Mouse (Mus musculus): Measurements from ENCODE around the gene Rd3.

DNA sequence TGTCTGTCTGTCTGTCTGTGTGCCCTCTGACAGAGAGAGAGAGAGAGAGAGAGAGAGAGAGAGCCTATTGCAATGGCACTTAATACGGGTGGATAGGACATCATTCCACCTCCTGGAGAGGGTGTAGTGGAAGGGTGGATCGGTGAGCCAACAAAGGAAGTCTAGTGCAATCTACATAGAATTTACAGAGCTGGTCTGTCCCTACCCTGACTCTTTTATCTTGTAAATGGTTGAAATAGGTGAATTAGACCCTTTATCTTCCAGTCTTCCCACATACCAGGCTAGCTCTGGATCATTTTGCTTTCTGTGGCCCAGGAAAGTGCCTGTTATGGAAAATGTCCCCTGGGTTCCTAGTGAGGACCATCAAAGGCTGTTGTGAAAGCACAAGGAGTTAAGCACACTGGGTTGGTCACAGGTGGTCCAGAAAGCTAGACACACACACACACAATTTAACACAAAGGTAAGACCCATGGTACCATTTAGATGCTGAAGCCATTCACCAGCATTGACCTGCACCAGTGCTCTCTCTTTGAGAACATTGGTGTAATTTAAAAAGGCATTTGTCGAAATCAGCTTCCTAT lies 46.6 kb upstream of the Rd3 start:
- TF ChIP-seq EP300 (IDR thresholded peaks at IDR 0.05; ENCODE audit: low read depth) (no peak), CTCF (IDR thresholded peaks at IDR 0.05; ENCODE audit: low read depth) (no peak)

Measured in liver, embryonic 14.5 days (tissue).